Mouse (Mus musculus): ENCODE data around the gene Gpc6.
A peak's percentile ranks its signal among the peaks of the same experiment; 100 is the strongest.

The Gpc6 gene

DNA sequence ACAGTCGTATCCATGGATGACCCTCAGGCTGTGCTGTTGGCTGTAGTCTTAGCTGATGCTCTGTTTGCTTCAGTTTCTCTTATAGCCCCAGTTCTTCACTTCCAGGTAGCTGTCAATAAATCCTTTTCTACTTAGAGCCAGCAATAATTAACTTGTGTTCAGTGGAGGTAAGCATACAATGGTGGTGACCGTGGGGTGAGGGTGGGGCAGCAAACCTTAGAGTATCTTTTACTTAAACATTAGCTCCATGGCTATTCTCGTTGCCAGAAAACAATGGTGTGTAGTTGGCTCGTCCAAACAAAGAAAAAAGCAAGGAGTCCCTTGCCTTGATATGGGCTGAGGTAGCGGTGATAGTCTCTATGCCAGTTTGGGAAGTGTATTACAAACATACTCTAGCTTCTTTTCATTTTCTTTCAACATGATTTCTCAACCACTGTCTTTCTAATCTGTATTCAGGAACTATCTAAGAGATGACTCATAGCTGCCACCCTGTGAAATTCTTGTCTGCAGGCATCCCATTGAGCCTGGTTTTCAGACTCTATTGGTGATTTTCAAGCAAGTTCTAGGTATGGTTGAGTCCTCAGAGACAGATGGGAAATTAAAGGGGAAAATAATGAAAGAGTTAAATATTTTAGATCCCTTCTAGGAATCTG lies 22.9 kb downstream of the Gpc6 start:
- no peak for DNase-seq

DNA sequence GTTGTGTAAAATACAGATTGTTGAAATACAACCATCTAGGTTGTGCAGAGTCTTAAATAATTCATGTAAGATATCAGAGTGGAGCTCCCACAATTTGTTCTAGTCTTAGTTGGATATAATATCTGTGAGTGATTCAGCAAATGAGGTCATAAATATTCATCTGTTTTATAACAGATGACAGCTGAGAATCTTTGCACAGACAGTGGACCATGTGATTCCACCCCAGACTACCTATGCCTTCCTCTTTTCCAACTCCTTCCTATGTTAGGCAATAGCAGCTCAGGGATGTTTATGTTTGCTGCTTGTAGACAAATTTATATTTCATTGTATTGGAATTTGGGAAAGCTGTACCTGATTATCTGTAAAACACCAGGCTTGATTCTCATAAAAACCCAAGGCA lies 32.0 kb downstream of the Gpc6 start:
- DNase-seq, result no peak

DNA sequence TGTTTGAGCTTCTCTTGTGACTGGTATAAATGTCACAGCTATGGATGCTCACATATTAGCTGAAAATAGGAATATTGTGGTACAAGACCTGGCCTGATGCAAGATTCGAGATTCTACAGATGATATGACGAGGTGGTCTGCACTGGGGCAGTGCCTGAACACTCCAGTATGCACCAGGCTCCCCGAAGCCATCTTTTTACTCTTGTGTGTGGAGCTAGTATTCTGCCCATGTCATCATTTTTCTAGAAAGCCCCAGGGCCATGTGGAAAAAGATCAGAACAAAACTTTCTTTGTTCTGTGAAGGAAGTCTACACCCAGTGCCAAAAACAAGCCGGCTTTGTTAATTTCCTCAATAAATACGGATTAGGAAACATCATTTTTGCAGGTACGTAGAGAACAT lies 39.7 kb downstream of the Gpc6 start:
- DNase-seq, result no peak

DNA sequence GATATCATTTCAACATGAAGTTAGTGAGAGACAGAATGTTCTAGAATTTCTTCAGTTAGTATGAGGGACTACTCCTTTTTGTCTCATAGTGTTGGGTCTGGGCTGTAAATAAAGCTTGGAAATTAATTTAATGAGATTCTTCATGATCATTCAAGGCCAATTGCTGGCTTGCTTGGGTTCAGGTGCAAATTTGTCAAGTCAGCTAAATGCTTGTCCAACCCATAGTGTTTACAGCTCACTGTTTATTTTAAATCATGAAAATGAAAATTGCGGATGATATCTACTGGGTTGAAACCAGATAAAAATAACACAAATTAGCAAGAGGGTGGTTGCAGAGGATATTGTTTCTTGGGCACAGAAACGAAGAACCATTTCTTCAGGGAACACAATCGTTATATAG lies 49.6 kb downstream of the Gpc6 start:
- no peak for DNase-seq

- no peak for DNase-seq
These were observed 50.1 kb downstream of the Gpc6 start for GRCm38 (mm10) chr14:116975224-116975623.

DNA sequence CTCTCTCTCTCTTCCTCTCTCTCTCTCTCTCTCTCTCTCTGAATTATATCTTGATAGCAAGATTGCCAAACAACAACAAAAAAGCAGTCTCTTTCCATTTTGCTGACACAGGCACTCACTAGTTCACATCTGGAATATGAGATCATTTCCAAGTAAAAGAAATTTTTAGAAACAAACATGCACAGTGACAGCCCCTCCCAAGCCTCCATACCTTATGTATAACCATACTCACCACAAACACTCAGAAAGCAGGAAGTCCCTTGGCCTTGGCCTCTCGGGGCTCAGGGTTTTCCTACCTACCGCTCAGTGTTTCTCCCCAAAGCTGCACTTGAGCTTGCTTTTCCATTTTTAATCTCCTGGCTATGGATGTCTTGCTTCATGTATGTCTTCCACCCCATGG lies 52.1 kb downstream of the Gpc6 start:
- no peak for DNase-seq

- no peak for DNase-seq
These were observed 54.7 kb downstream of the Gpc6 start for GRCm38 (mm10) chr14:116979714-116980382.

- DNase-seq, result no peak
These were observed 56.6 kb downstream of the Gpc6 start for GRCm38 (mm10) chr14:116981711-116982110.

DNA sequence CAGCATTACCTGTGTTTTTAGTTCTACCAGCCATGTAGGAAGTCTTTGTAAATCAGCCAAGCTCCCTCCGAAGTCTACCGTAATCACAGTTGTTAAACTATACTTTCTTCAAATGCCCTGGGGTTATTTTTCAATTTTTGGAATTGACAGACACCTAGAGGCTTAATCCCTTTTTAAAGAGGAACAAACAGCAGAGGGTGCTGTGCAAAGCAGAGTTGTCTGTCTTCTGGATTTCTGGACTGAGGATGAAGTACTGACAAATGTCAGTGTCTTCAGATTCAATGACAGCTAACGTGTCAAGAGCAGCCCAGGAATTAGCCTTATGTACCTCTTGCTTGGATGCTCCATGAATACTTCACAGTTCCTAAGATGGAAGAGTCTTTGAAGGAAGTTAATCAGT lies 62.2 kb downstream of the Gpc6 start:
- DNase-seq, result no peak

- no peak for DNase-seq
These were observed 75.3 kb downstream of the Gpc6 start for GRCm38 (mm10) chr14:117000376-117000775.

- DNase-seq, result no peak
These were observed 77.2 kb downstream of the Gpc6 start for GRCm38 (mm10) chr14:117002313-117002712.

DNA sequence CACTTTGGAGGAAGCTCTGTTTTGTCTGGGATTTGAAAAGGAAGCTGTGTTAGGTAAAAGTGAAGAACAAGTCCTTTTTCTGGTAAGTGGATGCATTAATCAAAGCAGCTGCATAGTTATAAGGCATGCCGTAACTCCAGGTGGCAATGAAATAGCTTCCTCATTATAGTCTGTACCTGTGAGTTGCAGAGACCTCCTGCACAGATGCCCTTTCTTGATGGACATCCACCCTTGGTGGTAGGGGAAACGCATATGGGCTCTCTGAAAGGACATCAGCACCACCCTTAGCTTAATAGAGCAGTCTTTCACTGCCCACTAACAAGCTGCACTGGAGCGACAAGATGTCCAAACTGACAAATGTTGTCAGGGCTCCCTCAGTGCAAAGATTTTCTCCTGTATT lies 83.7 kb downstream of the Gpc6 start:
- DNase-seq, result no peak

DNA sequence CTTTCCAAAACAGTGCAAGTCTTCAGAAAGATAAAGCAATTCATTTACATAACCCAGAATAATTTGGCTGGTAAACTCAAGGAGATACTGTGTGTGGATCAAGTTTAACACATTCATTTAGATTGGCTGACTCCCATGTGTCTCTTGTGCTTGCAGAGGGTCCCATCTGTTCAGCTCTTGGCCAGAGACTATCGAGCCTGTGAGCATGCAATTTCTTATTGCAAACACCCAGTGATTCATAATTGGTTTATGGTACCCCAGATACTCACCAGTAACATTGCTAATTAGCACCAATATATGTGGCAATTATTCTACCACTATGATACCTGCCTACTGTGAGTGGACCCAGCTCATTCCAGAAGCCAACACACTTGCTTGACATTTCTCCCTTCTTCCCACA lies 87.9 kb downstream of the Gpc6 start:
- DNase-seq, result peak; percentile 37

- DNase-seq, result no peak
These were observed 88.5 kb downstream of the Gpc6 start for GRCm38 (mm10) chr14:117013554-117014117.

DNA sequence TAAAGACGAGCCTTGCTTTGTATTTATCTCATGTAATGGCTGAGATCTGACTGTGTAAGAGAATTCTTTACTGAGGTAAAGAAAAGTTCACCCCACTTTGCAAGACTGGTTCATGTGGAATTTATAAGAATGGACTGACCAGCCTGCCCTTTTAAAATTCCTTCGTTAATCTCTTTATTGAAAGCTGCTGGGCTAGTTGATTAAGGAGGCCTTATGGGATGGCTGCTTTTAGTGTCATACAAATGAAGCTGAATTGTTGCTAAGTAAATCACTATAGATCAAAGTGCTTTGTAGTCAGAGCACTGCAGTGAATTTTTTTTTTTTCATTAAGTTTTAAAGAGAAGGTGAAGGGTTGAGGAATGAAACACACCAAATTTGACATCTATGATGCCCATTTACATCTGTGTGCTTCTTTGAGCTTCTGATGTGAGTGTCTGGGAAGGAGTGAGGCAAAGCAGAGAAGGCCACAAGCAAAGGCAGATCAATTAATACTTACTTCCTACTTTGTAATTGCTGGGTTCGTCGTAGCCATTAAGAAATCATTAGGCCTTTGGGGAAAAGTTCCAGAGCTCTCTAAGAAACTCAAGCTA lies 90.3 kb downstream of the Gpc6 start:
- no peak for DNase-seq

- no peak for DNase-seq
These were observed 97.2 kb downstream of the Gpc6 start for GRCm38 (mm10) chr14:117022180-117022799.

DNA sequence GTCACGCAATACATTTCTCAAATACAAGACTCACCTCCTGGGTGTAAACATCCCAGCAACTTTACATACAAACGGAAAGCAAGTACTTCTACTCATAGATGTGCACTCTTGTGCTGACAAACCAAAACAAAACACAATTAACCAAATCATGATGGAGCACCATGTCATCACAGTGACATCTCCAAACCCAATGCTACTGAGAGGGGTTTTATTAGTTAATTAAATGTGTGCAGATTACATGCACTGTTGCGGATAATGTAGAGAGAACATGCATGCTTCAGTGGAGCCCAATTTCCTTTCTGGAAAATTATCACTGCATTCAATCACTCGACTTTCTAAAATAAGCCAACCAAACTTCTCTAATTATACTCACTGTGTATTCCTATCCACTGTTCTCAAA lies 109.0 kb downstream of the Gpc6 start:
- no peak for DNase-seq

- peak; percentile 11 for DNase-seq
These were observed 115.9 kb downstream of the Gpc6 start for GRCm38 (mm10) chr14:117041017-117041416.

GRCm38 (mm10) chr14:117048951-117049350 lies 123.8 kb downstream of the Gpc6 start:
- DNase-seq, result no peak

GRCm38 (mm10) chr14:117050877-117051276 lies 125.8 kb downstream of the Gpc6 start:
- DNase-seq, result no peak

DNA sequence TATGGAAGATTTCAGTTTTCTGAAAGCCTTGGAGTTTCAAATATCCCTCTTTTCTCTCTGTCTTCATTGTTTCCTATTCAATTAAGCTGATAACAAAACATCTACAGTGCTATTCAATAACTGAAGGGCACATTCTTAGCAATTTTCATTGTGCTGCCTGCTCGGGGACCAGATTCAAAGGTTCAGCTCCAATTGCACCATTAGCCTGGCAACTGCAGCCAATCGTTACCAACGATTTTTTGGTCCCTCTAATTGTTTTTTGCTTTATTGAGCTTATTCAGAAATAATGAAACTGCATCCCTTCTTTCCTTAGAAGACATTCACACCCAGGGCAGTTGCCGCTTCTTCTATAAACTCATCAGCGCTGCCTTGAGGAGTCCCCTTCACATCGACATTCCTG lies 128.2 kb downstream of the Gpc6 start:
- no peak for DNase-seq

DNA sequence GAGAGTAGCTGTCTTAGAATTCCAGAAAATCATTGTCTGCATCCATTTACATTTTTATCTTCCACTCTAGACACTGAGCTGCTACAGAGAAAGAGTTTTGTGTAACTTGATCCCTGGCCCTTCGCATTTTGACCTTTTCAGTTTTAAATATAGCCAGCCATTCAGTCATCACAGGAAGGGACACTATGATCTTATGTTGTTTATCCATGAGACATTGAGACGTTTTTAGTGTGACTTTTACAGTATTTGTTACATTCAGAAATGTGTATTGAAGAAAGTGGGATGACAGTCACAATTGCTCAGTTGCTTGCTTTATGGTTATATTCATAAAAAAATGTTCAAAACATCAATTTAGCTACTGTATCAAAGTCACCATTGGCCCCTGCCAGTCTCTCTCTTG lies 130.0 kb downstream of the Gpc6 start:
- DNase-seq, result no peak

- DNase-seq, result no peak
These were observed 136.0 kb downstream of the Gpc6 start for GRCm38 (mm10) chr14:117061078-117061477.

DNA sequence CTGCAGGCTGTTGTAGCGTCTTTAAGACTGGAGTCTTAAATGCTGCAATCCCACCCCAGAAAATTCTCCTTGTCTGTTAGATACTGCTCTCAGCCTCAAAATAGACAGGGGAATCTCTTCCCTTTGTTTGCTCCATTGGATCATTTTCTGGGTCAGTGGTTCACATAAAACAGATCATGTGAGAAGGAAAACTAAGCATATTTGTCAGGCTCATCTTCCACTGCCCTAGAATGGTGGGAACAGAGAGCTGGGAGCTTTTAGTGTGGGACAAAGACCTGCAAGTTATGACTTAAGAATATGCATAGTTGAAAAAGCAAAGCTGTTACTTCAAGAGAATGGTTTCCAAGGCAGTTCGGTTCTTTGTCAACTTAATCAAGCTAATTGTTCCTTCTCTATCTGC lies 136.4 kb downstream of the Gpc6 start:
- no peak for DNase-seq
